ENCODE assay signal across 12 mouse cellular contexts in genomic region chr1:43250281-43250680, GRCm38 (mm10). TPM values are rescaled to one million over a fixed set of nuclear protein-coding genes. Genes with fewer than 3 reads are reported as not detected.
DNase-seq lines count a peak whose midpoint lies in the region; ATAC-seq lines count a peak whose summit lies in the region.
"Had no signal": no experiment of that assay in that cellular context is flagged by ENCODE, and none has a peak within 500 bp of the region (broad histone marks: within the 10 kb centered on the region; RNA-seq: fewer than 3 reads in every experiment).

No protein-coding gene starts in this region.

- intact Hi-C loops in gastrocnemius, postnatal 14 days (cut with DNase I; ENCODE audit: low total_unique reads), result no loop called here
- intact Hi-C loops in heart, postnatal 36 days (cut with DNase I), result no loop called here

- no peak overlapping the region for H3K27ac ChIP-seq in hindbrain, embryonic 14.5 days
- H3K27ac ChIP-seq: macrophage had no signal

- WGBS in hindbrain, embryonic 14.5 days, result 63% methylated on average over 6 of the region's 6 CpGs

- H3K4me1 ChIP-seq in hindbrain, embryonic 14.5 days (replicated peaks; ENCODE audit: control insufficient read depth, insufficient read depth, low read length), result no peaks in the 10 kb centered on the region

- no peak overlapping the region for H3K4me3 ChIP-seq in hindbrain, embryonic 14.5 days (replicated peaks; ENCODE audit: low read length)

- ATAC-seq in hindbrain, embryonic 14.5 days (ENCODE audit: low FRiP score), result no peak

- H3K9me3 ChIP-seq in hindbrain, embryonic 14.5 days (ENCODE audit: control insufficient read depth, low read length), result no peaks in the 10 kb centered on the region

- peak; percentile 88 to 92 for DNase-seq in kidney, adult 8-10 months
- no peak for DNase-seq in kidney, postnatal 4 days
- DNase-seq in adrenal gland, postnatal 10 days, result peak; percentile 80
- DNase-seq in gastrocnemius, postnatal 14 days, result peak; percentile 78
- DNase-seq in heart, postnatal 36 days, result peak; percentile 72 to 73
- no peak for DNase-seq in hindbrain, embryonic 14.5 days (ENCODE audit: low spot score)
- no peak for DNase-seq in retina, postnatal 1 day
- DNase-seq in thymus, adult 18-20 months, result no peak
- DNase-seq: cerebellum, adult 9-10 months; thymus, adult 2 months had no signal

- H3K9ac ChIP-seq in hindbrain, embryonic 14.5 days, result no peak overlapping the region

- no peak overlapping the region for H3K4me2 ChIP-seq in hindbrain, embryonic 14.5 days (replicated peaks)
- H3K4me2 ChIP-seq: liver, embryonic 11.5 days had no signal

- H3K36me3 ChIP-seq in hindbrain, embryonic 14.5 days (replicated peaks; ENCODE audit: control insufficient read depth, insufficient read depth), result no peaks in the 10 kb centered on the region

- H3K27me3 ChIP-seq in hindbrain, embryonic 14.5 days (ENCODE audit: control insufficient read depth, insufficient read depth, low read length), result no peaks in the 10 kb centered on the region

RNA-seq across cellular contexts. Expression of gene Fhl2, which starts 53.5 kb away (rescaled TPM):
- total RNA-seq in adrenal gland, postnatal 10 days (2021), result 10 to 100 TPM; 16.3 to 20.8 TPM
- 10 to 100 TPM in 1 of 2 experiments, 1 to 10 TPM in 1; 6.5 to 11.0 TPM for total RNA-seq in gastrocnemius, postnatal 14 days (2021)
- 1,000 to 10,000 TPM; 1,415 to 1,925 TPM for total RNA-seq in heart, postnatal 36 days (2021)
- 31.2 and 31.4 TPM in 2 replicates for polyA plus RNA-seq in hindbrain, embryonic 14.5 days (2014; fragmentation: Nextera tagmentation; extraction: Ambion mirVana)
- polyA plus RNA-seq: macrophage had no signal

Comparison
In these comparisons a context has a peak if more than half of its experiments do, and no peak if none do; other contexts are left out.
1. DNase-seq: peak in kidney, adult 8-10 months (2 of 2), adrenal gland, postnatal 10 days (single experiment), gastrocnemius, postnatal 14 days (single experiment) and heart, postnatal 36 days (2 of 2); none in kidney, postnatal 4 days (0 of 2), hindbrain, embryonic 14.5 days (single experiment), retina, postnatal 1 day (single experiment) and thymus, adult 18-20 months (0 of 2).
2. RNA of gene Fhl2, which starts 53.5 kb away (total RNA-seq): 1,415 to 1,925 TPM in heart, postnatal 36 days; 16.3 to 20.8 TPM in adrenal gland, postnatal 10 days and 6.5 to 11.0 TPM in gastrocnemius, postnatal 14 days; every median in the first group is over 10 times any median in the second.